Mouse (Mus musculus): Measurements from ENCODE around the gene Cwh43.
A peak's percentile ranks its signal among the peaks of the same experiment; 100 is the strongest.

DNA sequence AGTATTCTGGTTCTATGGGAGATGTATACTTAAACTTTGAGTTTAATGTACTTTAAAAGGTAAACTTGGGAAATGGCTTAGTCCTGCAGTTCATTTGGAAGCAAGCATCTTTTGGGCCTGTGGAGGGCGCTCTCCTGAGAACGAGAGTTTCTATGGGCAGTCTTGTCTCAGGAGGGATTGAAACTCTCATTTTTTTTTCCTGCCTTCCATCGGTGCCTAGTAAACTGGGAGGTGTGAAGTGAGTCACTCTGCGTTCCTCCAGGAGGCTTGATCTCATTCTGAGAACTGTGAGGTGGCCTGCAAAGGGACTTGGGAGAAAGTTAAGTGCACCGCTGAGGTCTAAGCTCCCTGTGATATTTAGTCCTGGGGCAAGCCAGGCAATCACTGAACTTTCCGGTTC, 986 bp downstream of the Cwh43 start:
- TF ChIP-seq CTCF (IDR thresholded peaks at IDR 0.05), result peak; percentile 24; the same call in 1 of the 2 replicates
- TF ChIP-seq EP300 (IDR thresholded peaks at IDR 0.05), result no peak
